Mouse (Mus musculus) adrenal gland, postnatal 10 days (tissue): ENCODE measurements around the gene Cox8b. TPM values are rescaled to one million over a fixed set of nuclear protein-coding genes. Genes with fewer than 3 reads are reported as not detected.

Experiments used
- DNase-seq: peaks from one replicate; pipeline ENCODE4 v3.0.0; 2021; ENCODE audit warnings: mixed read lengths
- long read RNA-seq, 2 experiments: library from polyadenylated mRNA; stranded (forward); transcript quantifications; one replicate each; pipeline ENCODE4 v2.0.0; 2021
- total RNA-seq, 2 experiments: library from RNA; stranded (reverse); gene quantifications; 2 replicates each; pipeline ENCODE4 v1.2.3; 2021

The Cox8b gene
- total RNA-seq, result 1,000 to 10,000 TPM; 2,860 to 2,972 TPM
- long read RNA-seq, experiment 1, transcript Cox8b-201 (2 exons, 360 nt), result major isoform, 2,503 of 2,629 reads
- long read RNA-seq, experiment 1, partial matches to known transcripts, result 102 of 2,629 reads
- long read RNA-seq, experiment 1, other reads (novel, unspliced or antisense), result 24 of 2,629 reads
- long read RNA-seq, experiment 2, transcript Cox8b-201 (2 exons, 360 nt), result major isoform, 2,296 of 2,361 reads
- long read RNA-seq, experiment 2, partial matches to known transcripts, result 0 of 2,361 reads
- long read RNA-seq, experiment 2, other reads (novel, unspliced or antisense), result 65 of 2,361 reads

GRCm38 (mm10) chr7:140900220-140900619, at the start of gene Cox8b:
Gene Cox8b (minus strand): TSS chr7:140900446.
- DNase-seq, result peak; percentile 69

- DNase-seq, result no peak
Observed at GRCm38 (mm10) chr7:140949255-140949654, 49.0 kb upstream of the Cox8b start.

GRCm38 (mm10) chr7:140948161-140948560, 47.9 kb upstream of the Cox8b start:
- peak; percentile 72 for DNase-seq

GRCm38 (mm10) chr7:140946980-140947379, 46.7 kb upstream of the Cox8b start:
- DNase-seq, result no peak

GRCm38 (mm10) chr7:140946311-140946710, 46.1 kb upstream of the Cox8b start:
- DNase-seq, result no peak

GRCm38 (mm10) chr7:140945247-140945646, 45.0 kb upstream of the Cox8b start:
- DNase-seq, result no peak

- DNase-seq, result no peak
Observed at GRCm38 (mm10) chr7:140944236-140944635, 44.0 kb upstream of the Cox8b start.

- no peak for DNase-seq
Observed at GRCm38 (mm10) chr7:140943356-140943755, 43.1 kb upstream of the Cox8b start.

- no peak for DNase-seq
Observed at GRCm38 (mm10) chr7:140942811-140943210, 42.6 kb upstream of the Cox8b start.

GRCm38 (mm10) chr7:140942341-140942740, 42.1 kb upstream of the Cox8b start:
- peak; percentile 52 for DNase-seq

- peak; percentile 93 for DNase-seq
Observed at GRCm38 (mm10) chr7:140941222-140942051, 41.2 kb upstream of the Cox8b start, which contains the start of gene Pgghg. Gene Pgghg (plus strand): TSS chr7:140941391.

- no peak for DNase-seq
Observed at GRCm38 (mm10) chr7:140939669-140940171, 39.5 kb upstream of the Cox8b start.

GRCm38 (mm10) chr7:140938896-140939295, 38.6 kb upstream of the Cox8b start:
- DNase-seq, result no peak

GRCm38 (mm10) chr7:140938436-140938835, 38.2 kb upstream of the Cox8b start:
- no peak for DNase-seq

GRCm38 (mm10) chr7:140927181-140927580, 26.9 kb upstream of the Cox8b start:
- no peak for DNase-seq

- DNase-seq, result no peak
Observed at GRCm38 (mm10) chr7:140923070-140923775, 23.0 kb upstream of the Cox8b start.

GRCm38 (mm10) chr7:140922398-140923069, 22.3 kb upstream of the Cox8b start:
- peak; percentile 80 for DNase-seq

GRCm38 (mm10) chr7:140921225-140921975, 21.2 kb upstream of the Cox8b start:
- DNase-seq, result no peak

- DNase-seq, result no peak
Observed at GRCm38 (mm10) chr7:140920418-140921029, 20.3 kb upstream of the Cox8b start, which contains the start of gene Nlrp6. Gene Nlrp6 (plus strand): TSS chr7:140920902.

GRCm38 (mm10) chr7:140919911-140920310, 19.7 kb upstream of the Cox8b start:
- no peak for DNase-seq
